Mouse (Mus musculus) spleen, postnatal 36 days (tissue): Measurements from ENCODE around the gene Supv3l1.

Source experiments
- DNase-seq, 2 experiments: peaks; one replicate each; pipeline ENCODE4 v3.0.0; 2022; ENCODE audit warnings: low spot score in 2 of 2, mixed read lengths in 1 of 2

Supv3l1 gene

GRCm38 (mm10) chr10:62413606-62413982 is 35.9 kb downstream of the Supv3l1 start:
- no peak for DNase-seq

- DNase-seq, result no peak
Measured at GRCm38 (mm10) chr10:62412906-62413605, 36.5 kb downstream of the Supv3l1 start.

- no peak for DNase-seq
Measured at GRCm38 (mm10) chr10:62411431-62412410, 37.8 kb downstream of the Supv3l1 start.

- DNase-seq, result peak; percentile 21 to 42
Measured at GRCm38 (mm10) chr10:62410943-62411342, 38.6 kb downstream of the Supv3l1 start.

- DNase-seq, result no peak
Measured at GRCm38 (mm10) chr10:62404901-62405300, 44.6 kb downstream of the Supv3l1 start.

GRCm38 (mm10) chr10:62401641-62402111 is 47.9 kb downstream of the Supv3l1 start:
- no peak for DNase-seq

- no peak for DNase-seq
Measured at GRCm38 (mm10) chr10:62383011-62383410, 66.5 kb downstream of the Supv3l1 start.

GRCm38 (mm10) chr10:62380936-62381335 is 68.6 kb downstream of the Supv3l1 start:
- no peak for DNase-seq

- no peak for DNase-seq
Measured at GRCm38 (mm10) chr10:62379808-62380207, 69.7 kb downstream of the Supv3l1 start, which contains the start of gene Hk1. TSS of gene Hk1 (minus strand) at chr10:62379908.
